Mouse (Mus musculus) embryonic fibroblast, embryonic 13.5 days (primary cell): ENCODE measurements around the gene Cd320.
"Not testable (repeated sequence)": the region's sequence is repeated elsewhere in the genome, so short reads cannot be mapped to it uniquely, and the experiment has no call there.

ENCODE experiments used
- CTCF ChIP-seq: IDR thresholded peaks from 2 replicates; pipeline ENCODE4 v1.5.1; 2011; ENCODE audit warnings: mild to moderate bottlenecking, control low read depth, low read length, moderate library complexity, borderline replicate concordance; ENCODE audit not compliant: insufficient read depth
- POLR2A ChIP-seq: IDR thresholded peaks from 2 replicates; pipeline ENCODE4 v1.6.1; 2011; ENCODE audit warnings: low read depth, mild to moderate bottlenecking, control low read depth, low read length, moderate library complexity

DNA sequence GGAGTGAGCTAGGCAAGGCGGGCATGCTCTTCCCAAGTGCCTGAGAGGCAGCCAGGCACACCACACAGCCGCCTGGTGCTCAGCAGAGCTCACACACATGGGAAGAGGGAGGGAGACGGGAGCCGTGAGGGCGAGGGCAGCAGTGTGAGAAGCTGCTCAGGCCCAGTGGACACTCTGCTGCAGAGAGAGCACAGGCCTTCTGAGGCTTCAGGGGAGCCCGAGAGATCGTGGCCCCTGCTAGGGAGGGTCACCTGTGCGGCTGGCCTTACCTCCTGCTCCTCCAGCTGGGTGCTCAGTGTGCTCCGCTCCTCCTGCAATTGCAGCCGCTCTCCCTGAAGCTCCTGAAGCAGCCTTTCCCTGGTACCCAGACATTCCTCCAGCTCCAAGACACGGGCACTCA, 41.4 kb downstream of the Cd320 start:
- TF ChIP-seq CTCF, POLR2A: not testable (repeated sequence)
